In the genomic region with DNA sequence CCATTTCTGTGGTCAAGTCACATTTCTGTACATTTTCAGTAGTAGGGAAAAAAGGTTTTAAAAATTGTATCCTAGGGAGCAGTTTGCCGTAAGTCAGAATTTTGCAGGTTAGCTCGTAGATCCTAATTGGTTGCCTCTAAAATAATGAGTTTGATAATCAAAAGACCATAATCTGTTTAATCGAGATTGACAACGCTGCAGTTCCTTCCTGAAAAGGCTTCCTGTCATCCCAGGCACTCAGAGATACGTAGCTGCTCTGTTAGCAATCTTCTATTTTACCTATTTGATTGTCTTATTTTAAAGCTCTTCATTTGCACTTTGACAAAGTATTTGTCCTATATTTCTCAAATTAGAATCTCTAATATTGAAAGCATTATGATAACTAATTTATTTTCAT, we compare ENCODE assay signal across 7 mouse cellular contexts.
DNase-seq lines count a peak whose midpoint lies in the region; ATAC-seq and TF ChIP-seq lines count a peak whose summit lies in the region.

No protein-coding gene starts in this region.

- peaks cover 5% of the 10 kb centered on the region; the same call in 1 of the 2 replicates for H3K4me1 ChIP-seq in lung, embryonic 16.5 days (replicated peaks; ENCODE audit: control insufficient read depth, insufficient read depth, low read length)
- H3K4me1 ChIP-seq in forebrain, embryonic 14.5 days (ENCODE audit: control insufficient read depth, insufficient read depth, low read length), result no peaks in the 10 kb centered on the region
- H3K4me1 ChIP-seq in limb, embryonic 13.5 days, result peaks cover 6% of the 10 kb centered on the region; the same call in 1 of the 2 replicates
- H3K4me1 ChIP-seq in thymus, adult 2 months (replicated peaks; ENCODE audit: control insufficient read depth, insufficient read depth, low read length), result no peaks in the 10 kb centered on the region

- no peak for TF ChIP-seq CTCF in thymus, adult 2 months (IDR thresholded peaks at IDR 0.05; ENCODE audit: borderline replicate concordance, control insufficient read depth, extremely low read depth, insufficient read depth, low read length, poor library complexity)

- no peak overlapping the region for H3K27ac ChIP-seq in lung, embryonic 16.5 days (ENCODE audit: low read length)
- no peak overlapping the region for H3K27ac ChIP-seq in forebrain, embryonic 14.5 days (ENCODE audit: low read depth, low read length)
- no peak overlapping the region for H3K27ac ChIP-seq in limb, embryonic 13.5 days
- no peak overlapping the region for H3K27ac ChIP-seq in thymus, adult 2 months (ENCODE audit: control insufficient read depth, insufficient read depth, low read length)

- WGBS in lung, embryonic 16.5 days, result 69% methylated on average over 5 of the region's 5 CpGs
- 34% methylated on average over 5 of the region's 5 CpGs for WGBS in forebrain, embryonic 14.5 days
- WGBS in limb, embryonic 13.5 days, result 59% methylated on average over 5 of the region's 5 CpGs
- 59% methylated on average over 5 of the region's 5 CpGs for WGBS in thymus, adult 2 months

- H3K9ac ChIP-seq in lung, embryonic 16.5 days (ENCODE audit: low read length), result peak overlapping the region; percentile 85; the same call in 1 of the 2 replicates
- no peak overlapping the region; the same call in 1 of the 2 replicates for H3K9ac ChIP-seq in forebrain, embryonic 14.5 days (ENCODE audit: low read length)
- no peak overlapping the region for H3K9ac ChIP-seq in limb, embryonic 13.5 days

- no peaks in the 10 kb centered on the region for H3K36me3 ChIP-seq in lung, embryonic 16.5 days (ENCODE audit: control insufficient read depth, insufficient read depth, low read length)
- no peaks in the 10 kb centered on the region for H3K36me3 ChIP-seq in forebrain, embryonic 14.5 days (ENCODE audit: control insufficient read depth, insufficient read depth, low read length)
- H3K36me3 ChIP-seq in limb, embryonic 13.5 days, result no peaks in the 10 kb centered on the region
- no peaks in the 10 kb centered on the region for H3K36me3 ChIP-seq in thymus, adult 2 months (ENCODE audit: control insufficient read depth, insufficient read depth, low read length)

- H3K4me2 ChIP-seq in lung, embryonic 16.5 days (ENCODE audit: low read depth, low read length), result peak overlapping the region; percentile 87
- peak overlapping the region; percentile 82 for H3K4me2 ChIP-seq in forebrain, embryonic 14.5 days (ENCODE audit: low read length)
- H3K4me2 ChIP-seq in limb, embryonic 13.5 days (replicated peaks), result peak overlapping the region; percentile 76

- no peaks in the 10 kb centered on the region for H3K27me3 ChIP-seq in lung, embryonic 16.5 days (ENCODE audit: control insufficient read depth, insufficient read depth, low read depth, low read length)
- no peaks in the 10 kb centered on the region for H3K27me3 ChIP-seq in forebrain, embryonic 14.5 days (replicated peaks; ENCODE audit: control insufficient read depth, insufficient read depth, low read length)
- no peaks in the 10 kb centered on the region; the same call in 1 of the 2 replicates for H3K27me3 ChIP-seq in limb, embryonic 13.5 days
- no peaks in the 10 kb centered on the region for H3K27me3 ChIP-seq in thymus, adult 2 months (ENCODE audit: control insufficient read depth, insufficient read depth, low read length)

- no peaks in the 10 kb centered on the region for H3K9me3 ChIP-seq in lung, embryonic 16.5 days (ENCODE audit: control insufficient read depth, low read length)
- no peaks in the 10 kb centered on the region for H3K9me3 ChIP-seq in forebrain, embryonic 14.5 days (replicated peaks; ENCODE audit: control insufficient read depth, low read length)
- no peaks in the 10 kb centered on the region for H3K9me3 ChIP-seq in limb, embryonic 13.5 days

- ATAC-seq in lung, embryonic 16.5 days (ENCODE audit: low read depth), result no peak
- no peak for ATAC-seq in forebrain, embryonic 14.5 days
- ATAC-seq in limb, embryonic 13.5 days (ENCODE audit: low FRiP score, low read depth), result no peak

- no peak for TF ChIP-seq POLR2A in thymus, adult 2 months (IDR thresholded peaks at IDR 0.05; ENCODE audit: control insufficient read depth, extremely low read depth, insufficient read depth, low read length, poor library complexity)

- H3K4me3 ChIP-seq in lung, embryonic 16.5 days (ENCODE audit: low read length), result peak overlapping the region; percentile 77
- H3K4me3 ChIP-seq in forebrain, embryonic 14.5 days (ENCODE audit: low read depth, low read length), result peak overlapping the region; percentile 65
- peak overlapping the region; percentile 79 for H3K4me3 ChIP-seq in limb, embryonic 13.5 days
- no peak overlapping the region for H3K4me3 ChIP-seq in thymus, adult 2 months (ENCODE audit: control insufficient read depth, insufficient read depth, low read length)

- no peak for DNase-seq in lung, postnatal 10 days
- DNase-seq in forebrain, embryonic 14.5 days (ENCODE audit: low spot score), result no peak
- no peak for DNase-seq in ovary, postnatal 10 days (ENCODE audit: low spot score)
- no peak for DNase-seq in testis, postnatal 10 days (ENCODE audit: low spot score)
- no peak for DNase-seq in thymus, adult 2 months
